Mouse (Mus musculus) thymus, postnatal 10 days (tissue): Measurements from ENCODE around the gene Hs1bp3.

Source experiments
- DNase-seq, 2 experiments: peaks; one replicate each; pipeline ENCODE4 v3.0.0; 2021; ENCODE audit warnings: low spot score in 2 of 2

The Hs1bp3 gene

DNA sequence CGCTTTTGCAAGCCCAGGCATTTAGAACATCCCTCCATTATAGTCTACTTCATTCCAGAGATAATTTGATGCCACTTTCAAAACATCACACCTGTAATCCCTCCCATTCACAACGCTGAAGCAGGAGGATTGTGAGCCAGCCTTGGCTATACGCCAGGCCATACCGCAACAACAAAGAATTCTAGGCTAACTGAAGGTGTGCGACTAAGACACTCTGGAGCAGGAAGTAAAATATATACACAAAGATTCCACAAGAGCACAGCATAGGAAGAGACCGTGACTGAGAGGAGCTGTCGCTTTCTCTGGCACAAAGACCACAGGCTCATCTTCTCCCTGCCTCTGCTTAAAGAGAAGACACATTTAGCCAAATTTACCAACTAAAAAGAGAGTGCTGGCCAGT, 49.2 kb downstream of the Hs1bp3 start:
- DNase-seq: no peak

DNA sequence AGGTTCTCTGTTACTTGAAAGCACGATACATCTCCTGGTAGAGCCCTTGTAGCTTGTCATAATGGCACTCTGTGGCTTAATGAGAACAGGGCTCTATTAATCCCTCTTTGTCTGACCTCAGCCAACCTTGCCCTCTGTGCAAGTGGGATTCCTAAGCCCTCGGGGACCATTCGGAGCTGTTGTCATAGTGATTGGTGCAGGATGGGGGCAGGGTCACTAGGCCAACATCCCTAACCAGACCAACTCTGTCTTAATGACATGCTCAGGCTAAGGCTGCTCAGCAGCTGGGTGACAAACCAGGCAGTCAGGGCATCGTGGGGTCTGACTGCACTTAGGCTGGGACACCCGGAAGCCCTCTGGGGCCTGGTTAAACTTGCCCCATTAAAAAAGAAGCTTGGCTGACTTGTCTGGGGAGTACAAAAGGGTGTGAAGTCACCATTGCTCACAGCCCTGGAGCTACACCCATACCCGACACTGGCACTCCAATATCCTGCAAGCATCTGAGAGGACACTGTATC, 51.1 kb downstream of the Hs1bp3 start:
- DNase-seq: no peak

DNA sequence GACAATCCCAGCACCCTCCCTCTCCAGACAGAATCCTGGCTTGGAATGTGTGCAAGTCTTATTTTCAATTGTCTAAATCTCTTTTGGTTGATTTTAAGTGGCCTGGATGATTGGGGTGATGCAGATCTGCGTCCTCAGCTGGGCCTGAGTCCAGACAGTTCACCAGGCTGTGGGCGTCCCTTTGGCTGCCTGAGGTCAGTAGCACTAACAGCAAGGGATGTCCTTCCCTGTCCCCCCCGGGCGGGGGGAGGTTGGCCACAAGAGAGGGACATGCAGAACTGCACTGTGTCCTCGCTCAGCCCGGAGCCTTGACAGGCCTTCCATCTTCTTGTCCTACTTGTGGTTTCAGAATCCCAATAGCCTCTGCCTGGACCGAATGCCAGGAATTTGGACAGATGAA, 52.1 kb downstream of the Hs1bp3 start:
- DNase-seq: no peak

- DNase-seq: no peak
Measured at GRCm38 (mm10) chr12:8365905-8366576, 52.8 kb downstream of the Hs1bp3 start.

- no peak for DNase-seq
Measured at GRCm38 (mm10) chr12:8366688-8367087, 53.5 kb downstream of the Hs1bp3 start.

GRCm38 (mm10) chr12:8371746-8372510, 58.7 kb downstream of the Hs1bp3 start:
- DNase-seq: no peak

DNA sequence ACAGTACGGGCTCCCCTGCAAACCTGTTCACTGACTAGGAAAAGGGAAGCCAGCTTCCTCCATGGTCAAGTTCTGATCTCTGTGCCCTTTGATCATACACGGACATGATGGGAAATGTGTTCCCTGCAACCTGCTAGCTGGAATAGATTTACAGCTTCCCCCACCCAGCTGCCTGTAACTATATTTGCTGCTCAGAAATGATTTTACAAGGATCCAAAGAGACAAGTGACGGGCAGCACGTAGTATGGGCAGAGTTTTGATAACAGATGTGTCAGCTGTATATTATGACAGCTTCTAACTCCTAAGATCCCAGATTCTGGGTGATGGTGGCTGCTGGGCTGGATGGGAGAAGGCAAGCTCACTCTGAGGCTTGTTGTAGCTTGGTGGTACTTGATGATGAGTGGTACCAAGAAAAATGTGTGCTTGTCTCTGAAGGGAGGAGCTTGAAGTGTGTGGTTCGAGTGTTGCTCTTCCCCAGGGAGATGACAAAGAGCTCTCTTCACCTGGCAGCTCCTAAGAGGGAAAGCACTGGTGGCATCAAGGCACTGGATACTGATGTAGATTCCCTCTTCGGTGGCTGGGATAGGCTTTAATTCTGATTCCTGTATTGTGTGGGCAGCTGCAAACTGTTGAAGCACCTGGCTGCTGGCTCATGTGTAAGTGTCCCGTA, 59.4 kb downstream of the Hs1bp3 start:
- no peak for DNase-seq

GRCm38 (mm10) chr12:8373741-8374140, 60.5 kb downstream of the Hs1bp3 start:
- DNase-seq: no peak

DNA sequence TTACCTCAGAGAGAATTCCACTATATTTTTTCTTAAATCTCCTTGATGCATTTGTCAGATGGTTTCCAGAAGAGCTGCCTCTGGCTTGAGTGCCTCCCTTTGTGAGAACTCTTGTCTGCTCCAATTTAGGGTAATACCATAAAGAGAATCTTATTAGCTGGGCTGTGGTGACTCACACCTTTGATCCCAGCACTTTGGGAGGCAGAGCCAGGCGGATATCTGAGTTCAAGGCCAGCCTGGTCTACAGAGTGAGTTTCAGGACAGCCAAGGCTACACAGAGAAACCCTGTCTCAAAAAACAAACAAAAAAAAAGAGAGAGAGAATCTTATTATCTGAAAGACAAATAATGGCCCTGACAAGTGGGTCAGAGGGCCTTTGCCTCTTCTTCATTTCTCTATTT, 63.9 kb downstream of the Hs1bp3 start:
- DNase-seq: no peak

DNA sequence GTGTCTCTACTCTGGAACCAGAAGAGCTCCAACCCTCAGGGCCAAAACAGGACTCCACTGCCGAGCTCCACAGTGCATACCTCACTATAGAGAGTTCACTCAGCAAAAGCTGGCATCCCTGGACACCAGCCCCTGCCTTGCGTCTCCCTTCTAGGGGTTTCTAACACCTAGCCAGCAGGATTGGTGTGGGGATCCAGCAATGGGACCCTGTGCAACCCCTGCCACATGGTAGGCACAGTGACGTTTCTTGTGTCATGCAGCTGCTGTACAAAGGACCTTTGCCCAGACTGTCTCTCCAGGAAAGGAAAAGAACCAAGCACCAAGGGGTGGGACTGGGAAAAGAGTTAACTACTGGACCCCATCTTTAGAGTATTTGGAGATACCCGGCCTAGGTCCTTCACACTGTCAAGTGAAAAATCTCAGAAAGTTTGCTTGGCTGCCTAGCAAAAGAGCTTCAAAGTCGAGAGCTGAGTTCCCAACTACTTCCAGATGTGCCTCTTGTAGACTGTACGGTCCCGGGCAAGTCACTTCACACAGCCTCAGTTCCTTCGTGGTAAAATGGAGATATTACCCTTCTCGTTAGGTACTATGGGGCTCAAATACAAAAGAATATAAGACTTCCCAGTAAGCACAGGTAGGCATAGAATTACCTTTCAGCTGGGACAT, 64.9 kb downstream of the Hs1bp3 start:
- no peak for DNase-seq

DNA sequence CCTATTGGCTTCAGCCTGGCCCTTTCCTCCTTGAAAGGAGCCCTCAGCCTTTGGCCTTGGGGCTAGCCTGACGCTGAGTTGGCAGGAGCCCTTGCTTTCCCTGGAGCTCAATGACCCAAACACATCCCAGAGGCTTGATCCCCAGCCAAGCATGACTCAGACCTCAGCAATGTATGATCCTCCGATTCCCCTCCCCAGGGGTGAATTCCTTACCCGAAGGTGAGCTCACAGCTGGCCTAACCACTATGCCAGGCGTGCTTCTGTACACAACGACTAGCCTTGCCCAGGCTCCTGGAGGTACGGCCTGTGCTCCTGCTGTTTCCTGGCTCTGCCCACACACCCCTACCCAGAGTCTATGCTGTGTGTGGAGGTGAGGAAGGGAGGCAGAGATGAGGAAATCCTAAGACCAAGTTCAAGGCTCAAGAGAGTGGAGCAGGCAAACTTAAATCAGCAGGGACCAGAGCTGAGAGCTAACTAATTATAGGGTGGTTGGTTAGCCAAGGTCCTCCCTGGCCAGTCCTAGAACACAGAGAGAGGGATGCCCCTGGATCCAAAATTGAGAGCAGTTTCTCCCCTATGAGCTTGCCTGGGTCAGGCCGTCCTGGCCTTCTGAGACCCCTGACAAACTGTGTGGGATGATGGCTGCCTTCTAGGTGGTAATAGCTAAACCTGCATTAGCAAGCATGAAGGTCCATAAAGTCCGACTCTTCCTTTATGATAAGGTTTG, 66.7 kb downstream of the Hs1bp3 start:
- no peak for DNase-seq

DNA sequence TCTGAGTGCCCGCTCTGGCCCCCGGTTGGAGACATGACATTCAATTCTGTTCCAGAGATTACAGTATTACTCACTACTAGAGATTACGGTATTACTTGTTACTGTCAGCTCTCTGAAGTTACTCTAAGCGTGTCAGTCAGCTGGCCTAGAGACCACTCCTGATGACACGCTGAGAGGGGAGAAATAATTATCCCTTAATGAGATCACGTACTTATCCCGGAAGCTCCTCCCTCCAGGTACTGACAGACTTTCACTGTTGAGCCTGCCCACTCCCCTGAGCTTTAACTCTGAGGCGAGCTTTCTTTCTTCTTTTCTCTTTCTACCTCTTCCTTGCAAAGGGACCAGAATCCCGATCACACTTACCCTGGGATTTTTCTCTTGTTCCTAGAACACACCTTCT, 67.7 kb downstream of the Hs1bp3 start:
- DNase-seq: no peak

GRCm38 (mm10) chr12:8381940-8382339, 68.7 kb downstream of the Hs1bp3 start:
- DNase-seq: no peak

GRCm38 (mm10) chr12:8383822-8384221, 70.6 kb downstream of the Hs1bp3 start:
- DNase-seq: no peak

- no peak for DNase-seq
Measured at GRCm38 (mm10) chr12:8386451-8387011, 73.3 kb downstream of the Hs1bp3 start.

- no peak for DNase-seq
Measured at GRCm38 (mm10) chr12:8387281-8387680, 74.0 kb downstream of the Hs1bp3 start.

- no peak for DNase-seq
Measured at GRCm38 (mm10) chr12:8388529-8389414, 75.5 kb downstream of the Hs1bp3 start.

DNA sequence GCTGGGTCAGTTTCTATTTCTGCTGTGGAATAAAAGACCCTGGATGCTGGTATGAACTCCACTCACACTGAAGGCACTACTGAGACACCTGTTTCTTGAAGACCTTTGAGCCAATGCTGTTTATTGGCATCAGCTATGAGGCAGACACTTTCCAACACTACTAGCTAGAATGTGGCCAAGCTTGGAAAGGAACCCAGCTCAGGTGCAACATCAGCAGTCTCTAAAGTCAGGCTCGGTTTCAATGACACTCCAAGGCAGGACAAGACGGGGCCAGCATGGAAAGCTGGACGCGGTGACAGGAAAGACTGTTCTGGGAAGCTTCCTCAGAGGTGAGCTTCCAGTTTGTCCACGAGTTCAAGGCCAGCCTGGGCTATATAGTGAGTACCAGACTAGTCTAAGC, 80.0 kb downstream of the Hs1bp3 start:
- no peak for DNase-seq
